Mouse (Mus musculus) forebrain, postnatal 0 days (tissue): ENCODE measurements around the gene Gapdh. TPM values are rescaled to one million over a fixed set of nuclear protein-coding genes. Genes with fewer than 3 reads are reported as not detected.
A peak's percentile ranks its signal among the peaks of the same experiment; 100 is the strongest.

Experiments
- ATAC-seq: fragments of 200-750 bp; cut with Nextera tagmentation; 2 replicates; pipeline ENCODE4 v1.8.0; 2017; ENCODE audit warnings: mild to moderate bottlenecking, moderate library complexity
- DNase-seq: peaks from one replicate; pipeline ENCODE4 v3.0.0-alpha.2; 2015
- H3K27ac ChIP-seq: fragments of 300-500 bp; sonication (generic); 2 replicates; pipeline ENCODE4 v1.5.1; 2014; ENCODE audit warnings: low read depth, mild to moderate bottlenecking, antibody characterized with exemption, low read length, moderate library complexity, mixed read lengths
- H3K27me3 ChIP-seq: fragments of 300-500 bp; sonication (generic); 2 replicates; pipeline ENCODE4 v1.6.1; 2014; ENCODE audit warnings: mild to moderate bottlenecking, low read length, mixed read lengths; ENCODE audit not compliant: insufficient read depth
- H3K36me3 ChIP-seq: fragments of 300-500 bp; sonication (generic); 2 replicates; pipeline ENCODE4 v1.6.1; 2014; ENCODE audit warnings: mild to moderate bottlenecking, moderate library complexity; ENCODE audit not compliant: insufficient read depth
- H3K4me1 ChIP-seq: fragments of 300-500 bp; sonication (generic); 2 replicates; pipeline ENCODE4 v1.6.1; 2014; ENCODE audit warnings: antibody characterized with exemption; ENCODE audit not compliant: insufficient read depth
- H3K4me2 ChIP-seq: fragments of 300-500 bp; sonication (generic); 2 replicates; pipeline ENCODE4 v1.6.1; 2014; ENCODE audit warnings: low read depth, mild to moderate bottlenecking, moderate library complexity
- H3K4me3 ChIP-seq: fragments of 300-500 bp; sonication (generic); 2 replicates; pipeline ENCODE4 v1.5.1; 2014; ENCODE audit warnings: low read depth, low read length, mixed read lengths
- H3K9ac ChIP-seq: fragments of 300-500 bp; sonication (generic); 2 replicates; pipeline ENCODE4 v1.6.1; 2014; ENCODE audit warnings: mild to moderate bottlenecking
- H3K9me3 ChIP-seq: fragments of 300-500 bp; sonication (generic); 2 replicates; pipeline ENCODE4 v1.6.1; 2016; ENCODE audit warnings: low read length
- CTCF ChIP-seq: sonication (generic); IDR thresholded peaks from 2 replicates; pipeline ENCODE4 v1.5.1; 2016; ENCODE audit warnings: antibody characterized with exemption, control low read depth, low read depth
- WGBS: fragments of 180-500 bp; shearing (Covaris S2); extraction: QIAGEN DNeasy Blood & Tissue Kit; methylation state at CpG from one replicate; pipeline ENCODE4 v1.1.7; 2014; 5-methylcytosine and 5-hydroxymethylcytosine counted together
- polyA plus RNA-seq: library from polyadenylated mRNA; unstranded; fragments of >200 nt; fragmentation: Nextera tagmentation; extraction: Ambion mirVana; gene quantifications from 2 replicates; pipeline ENCODE4 v1.2.1, GENCODE M21; 2015
- total RNA-seq: library from RNA; depleted of rRNA; stranded (reverse); fragments of >200 nt; gene quantifications from 2 replicates; pipeline ENCODE4 v1.2.3, GENCODE M21; 2014

Gapdh gene
- total and polyA plus RNA-seq, 2 experiments from 2014 or later: 1,543 to 2,022 TPM

DNA sequence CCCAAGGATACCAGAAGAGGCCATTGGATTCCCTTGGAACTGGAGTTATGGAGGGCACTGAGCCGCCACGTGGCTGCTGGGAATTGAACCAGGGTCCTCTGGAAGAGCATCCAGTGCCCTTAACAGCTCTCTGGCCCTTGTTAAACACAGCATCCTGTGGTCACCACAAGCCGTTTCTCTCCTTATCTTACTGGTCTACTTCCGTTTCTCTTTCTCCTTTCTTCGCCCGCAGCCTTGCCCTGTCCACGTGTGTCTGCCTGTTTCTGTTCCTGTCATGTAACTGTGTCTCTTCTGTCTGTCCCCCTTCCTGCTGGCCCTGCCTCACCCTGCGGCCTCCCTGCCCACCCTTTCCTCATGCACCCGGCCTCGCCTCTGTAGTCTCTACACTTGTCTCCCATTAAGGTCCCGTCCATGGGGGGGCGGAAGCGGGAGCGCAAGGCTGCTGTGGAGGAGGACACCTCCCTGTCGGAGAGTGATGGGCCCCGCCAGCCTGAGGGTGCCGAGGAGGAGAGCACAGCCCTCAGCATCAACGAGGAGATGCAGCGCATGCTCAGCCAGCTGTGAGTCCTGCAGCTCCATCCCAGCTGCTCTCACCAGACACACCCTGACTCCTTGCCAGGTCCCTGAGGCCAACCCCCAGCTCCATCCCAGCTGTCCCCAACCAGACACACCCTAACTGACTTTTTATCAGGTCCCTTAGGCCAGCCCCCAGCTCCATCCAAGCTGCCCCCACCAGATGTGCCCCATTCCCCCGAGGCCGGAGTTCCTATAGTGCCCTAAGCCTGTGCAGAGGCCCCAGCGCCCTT lies 13.9 kb downstream of the Gapdh start:
- Histone ChIP-seq H3K9me3 (no peaks in the 10 kb centered on the region), H3K27me3 (no peaks in the 10 kb centered on the region), H3K36me3 (peaks cover 48% of the 10 kb centered on the region), H3K27ac (no peak overlapping the region), H3K4me1 (no peaks in the 10 kb centered on the region), H3K4me3 (no peak overlapping the region), H3K9ac (no peak overlapping the region), H3K4me2 (no peak overlapping the region)
- WGBS: 85% methylated on average over 22 of the region's 22 CpGs
- no peak for ATAC-seq
- no peak for DNase-seq
- no peak for TF ChIP-seq CTCF

DNA sequence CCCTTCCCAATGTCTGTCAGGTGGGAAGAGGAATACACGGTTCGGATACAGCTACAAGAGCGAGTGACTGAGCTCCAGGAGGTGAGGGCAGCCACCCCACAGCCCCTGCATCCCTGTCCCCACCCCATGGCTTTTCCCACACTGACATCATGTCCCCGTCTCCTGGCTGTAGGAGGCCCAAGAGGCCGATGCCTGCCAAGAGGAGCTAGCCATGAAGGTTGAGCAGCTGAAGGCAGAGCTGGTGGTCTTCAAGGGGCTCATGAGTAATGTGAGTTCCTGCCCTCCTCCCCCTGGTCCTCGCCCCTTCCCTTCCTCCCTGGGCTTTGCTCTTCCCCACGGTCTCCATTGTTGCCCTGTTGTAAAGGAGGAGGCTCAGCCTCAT lies 16.7 kb downstream of the Gapdh start:
- H3K9me3 ChIP-seq: no peaks in the 10 kb centered on the region
- 67% methylated on average over 7 of the region's 7 CpGs for WGBS
- H3K4me3 ChIP-seq: no peak overlapping the region
- no peak for TF ChIP-seq CTCF
- peaks cover 31% of the 10 kb centered on the region for H3K36me3 ChIP-seq
- H3K9ac ChIP-seq: no peak overlapping the region
- H3K27ac ChIP-seq: no peak overlapping the region
- no peak for DNase-seq
- no peaks in the 10 kb centered on the region for H3K27me3 ChIP-seq
- H3K4me1 ChIP-seq: peaks cover 22% of the 10 kb centered on the region
- no peak for ATAC-seq
- no peak overlapping the region for H3K4me2 ChIP-seq

DNA sequence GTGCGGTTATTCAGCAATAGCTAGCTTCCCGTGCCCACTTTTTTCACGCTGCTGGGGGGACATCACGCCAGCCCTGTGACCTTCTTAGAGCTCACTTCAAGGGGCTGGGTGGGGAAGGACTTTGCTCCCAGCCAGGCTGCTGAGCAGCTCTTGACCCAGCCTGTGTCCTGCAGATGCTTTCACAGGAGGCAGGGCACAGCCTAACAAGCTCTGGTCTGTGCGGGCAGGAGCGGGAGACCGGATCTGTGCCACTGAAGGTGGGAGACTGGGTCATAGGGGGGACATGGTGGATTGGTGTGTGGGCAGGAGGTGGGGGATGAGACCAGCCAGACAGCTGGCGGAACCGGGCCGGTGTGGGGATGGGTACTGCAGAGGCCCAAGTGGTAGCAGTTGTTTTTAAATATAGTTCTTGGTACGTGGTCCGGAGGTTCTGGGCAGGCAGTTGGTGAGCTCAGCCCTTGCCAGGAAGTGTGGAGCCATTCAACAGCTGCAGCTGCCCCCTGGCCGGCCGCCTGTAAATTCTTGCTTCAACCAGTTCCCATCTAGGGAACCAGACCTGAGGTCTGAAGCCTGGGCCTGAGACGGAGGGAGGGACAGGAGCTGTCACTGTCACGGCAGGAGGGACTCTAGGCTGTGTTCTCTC lies 17.2 kb downstream of the Gapdh start:
- TF ChIP-seq CTCF: no peak
- Histone ChIP-seq H3K4me2 (no peak overlapping the region), H3K27ac (peak overlapping the region; percentile 29; the same call in 1 of the 2 replicates), H3K4me1 (peaks cover 22% of the 10 kb centered on the region), H3K36me3 (peaks cover 34% of the 10 kb centered on the region), H3K9me3 (no peaks in the 10 kb centered on the region), H3K9ac (no peak overlapping the region), H3K4me3 (no peak overlapping the region), H3K27me3 (no peaks in the 10 kb centered on the region)
- WGBS: 73% methylated on average over 16 of the region's 16 CpGs
- DNase-seq (peak; percentile 35), ATAC-seq (no peak)

DNA sequence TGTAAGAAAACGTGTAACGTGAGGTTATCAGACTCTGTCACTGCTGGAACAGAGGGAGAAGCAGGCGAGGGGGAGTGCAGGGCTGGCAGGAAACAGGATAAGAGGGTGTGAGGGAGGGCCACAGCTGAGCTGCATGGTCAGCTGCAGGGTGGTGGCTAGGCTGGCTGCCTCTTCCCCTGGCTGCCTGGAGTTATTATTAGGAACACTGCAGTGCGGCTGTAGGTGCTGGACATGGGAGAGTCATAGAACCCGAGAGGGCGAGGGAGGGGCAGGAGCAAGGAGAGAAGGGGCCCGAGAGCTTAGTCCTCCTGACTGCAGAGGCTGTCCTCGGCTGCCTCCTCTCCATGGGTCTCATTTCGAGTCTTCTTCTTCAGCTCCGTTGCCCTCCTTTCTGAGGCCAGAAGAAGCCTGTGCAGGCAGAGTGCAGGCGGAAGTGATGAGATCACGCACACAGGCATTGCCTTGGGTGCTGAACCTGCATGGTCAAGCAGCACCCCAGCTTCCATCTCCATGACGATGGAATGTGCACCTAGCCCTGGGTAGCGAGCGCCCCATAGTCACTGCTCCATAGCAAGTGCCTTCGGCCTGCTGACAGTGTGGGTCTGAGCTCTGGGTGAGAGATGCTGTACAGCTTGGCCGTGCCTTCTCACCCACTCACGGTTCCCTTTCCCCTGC lies 17.9 kb downstream of the Gapdh start:
- Histone ChIP-seq H3K27ac (peak overlapping the region; percentile 29; the same call in 1 of the 2 replicates), H3K4me2 (no peak overlapping the region), H3K9ac (0 out of 2 replicates have a peak overlapping the region, but pooled peaks have one; percentile 91), H3K4me3 (no peak overlapping the region), H3K4me1 (peaks cover 22% of the 10 kb centered on the region), H3K36me3 (peaks cover 33% of the 10 kb centered on the region), H3K9me3 (no peaks in the 10 kb centered on the region), H3K27me3 (no peaks in the 10 kb centered on the region)
- DNase-seq (no peak), ATAC-seq (no peak)
- no peak for TF ChIP-seq CTCF
- WGBS: 73% methylated on average over 18 of the region's 18 CpGs

DNA sequence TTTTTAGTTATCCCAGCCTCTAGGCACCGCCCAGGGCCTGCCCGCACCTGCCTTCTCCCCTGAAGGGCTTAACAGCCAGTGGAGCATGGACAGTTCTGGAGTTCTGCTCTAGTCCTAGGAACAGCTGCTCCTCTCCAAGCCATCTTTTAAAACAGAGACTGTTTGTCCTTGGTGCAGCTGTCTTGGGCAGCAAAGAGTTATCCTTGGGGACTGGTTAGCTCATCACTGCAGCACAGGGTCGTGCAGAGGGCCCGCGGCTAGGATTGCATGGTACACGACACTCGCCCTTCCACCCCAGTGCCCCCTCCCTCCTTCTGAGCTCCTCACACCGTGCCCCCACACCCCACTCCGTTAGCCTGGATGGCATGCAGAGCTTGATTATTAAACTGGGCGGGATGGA lies 18.9 kb downstream of the Gapdh start:
- H3K4me2 ChIP-seq: peak overlapping the region; percentile 97
- no peaks in the 10 kb centered on the region for H3K27me3 ChIP-seq
- ATAC-seq: no peak
- peak overlapping the region; percentile 91; the same call in 1 of the 2 replicates for H3K9ac ChIP-seq
- TF ChIP-seq CTCF: no peak
- no peak overlapping the region for H3K4me3 ChIP-seq
- peaks cover 22% of the 10 kb centered on the region for H3K4me1 ChIP-seq
- peaks cover 25% of the 10 kb centered on the region for H3K36me3 ChIP-seq
- no peak overlapping the region for H3K27ac ChIP-seq
- H3K9me3 ChIP-seq: no peaks in the 10 kb centered on the region
- DNase-seq: no peak
- 63% methylated on average over 10 of the region's 10 CpGs for WGBS

DNA sequence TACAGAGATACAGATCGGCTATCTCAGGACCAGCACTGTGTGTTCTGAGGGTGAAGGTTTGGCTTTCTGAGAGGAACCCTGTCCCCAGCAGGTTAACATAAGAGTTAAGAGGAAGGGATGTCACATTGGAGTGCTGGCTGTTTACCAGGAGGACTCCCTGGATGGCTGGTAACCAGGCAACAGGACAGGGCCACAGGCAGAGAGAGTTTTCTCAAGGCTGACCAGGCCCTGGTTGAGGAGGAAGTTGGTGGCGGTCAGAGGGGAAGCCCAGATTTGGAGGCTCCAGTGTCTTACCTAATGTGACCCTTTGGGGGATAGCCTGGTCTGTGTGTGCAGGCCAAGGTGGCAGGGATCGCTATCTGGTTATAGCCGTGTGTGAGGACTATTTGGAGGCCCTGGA lies 19.5 kb downstream of the Gapdh start:
- H3K9ac ChIP-seq: peak overlapping the region; percentile 91
- TF ChIP-seq CTCF: no peak
- peak overlapping the region; percentile 97 for H3K4me2 ChIP-seq
- H3K9me3 ChIP-seq: no peaks in the 10 kb centered on the region
- no peaks in the 10 kb centered on the region for H3K27me3 ChIP-seq
- H3K4me3 ChIP-seq: 0 out of 2 replicates have a peak overlapping the region, but pooled peaks have one; percentile 79
- H3K4me1 ChIP-seq: peaks cover 22% of the 10 kb centered on the region
- H3K27ac ChIP-seq: no peak overlapping the region
- no peak for DNase-seq
- peaks cover 22% of the 10 kb centered on the region for H3K36me3 ChIP-seq
- WGBS: 85% methylated on average over 4 of the region's 4 CpGs
- no peak for ATAC-seq
